Mouse (Mus musculus) subcutaneous adipose tissue, adult 2 months (tissue): ENCODE measurements around the gene Pes1. TPM values are rescaled to one million over a fixed set of nuclear protein-coding genes. Genes with fewer than 3 reads are reported as not detected.

Experiments used
- polyA plus RNA-seq: library from polyadenylated mRNA; depleted of rRNA; stranded (reverse); fragments of >200 nt; gene quantifications from 2 replicates; pipeline ENCODE4 v1.2.3, GENCODE M21; 2012; ENCODE audit warnings: low replicate concordance; rRNA removed

Gene Pes1
- polyA plus RNA-seq = 37.2 and 61.0 TPM in 2 replicates

GRCm38 (mm10) chr11:3963610-3964415 is at the start of gene Pes1:
Gene Pes1 (plus strand): TSS chr11:3963975.

GRCm38 (mm10) chr11:3914109-3914840 is 49.5 kb upstream of the Pes1 start, which contains the start of gene Slc35e4:
Gene Slc35e4 (minus strand): TSS chr11:3914664.

DNA sequence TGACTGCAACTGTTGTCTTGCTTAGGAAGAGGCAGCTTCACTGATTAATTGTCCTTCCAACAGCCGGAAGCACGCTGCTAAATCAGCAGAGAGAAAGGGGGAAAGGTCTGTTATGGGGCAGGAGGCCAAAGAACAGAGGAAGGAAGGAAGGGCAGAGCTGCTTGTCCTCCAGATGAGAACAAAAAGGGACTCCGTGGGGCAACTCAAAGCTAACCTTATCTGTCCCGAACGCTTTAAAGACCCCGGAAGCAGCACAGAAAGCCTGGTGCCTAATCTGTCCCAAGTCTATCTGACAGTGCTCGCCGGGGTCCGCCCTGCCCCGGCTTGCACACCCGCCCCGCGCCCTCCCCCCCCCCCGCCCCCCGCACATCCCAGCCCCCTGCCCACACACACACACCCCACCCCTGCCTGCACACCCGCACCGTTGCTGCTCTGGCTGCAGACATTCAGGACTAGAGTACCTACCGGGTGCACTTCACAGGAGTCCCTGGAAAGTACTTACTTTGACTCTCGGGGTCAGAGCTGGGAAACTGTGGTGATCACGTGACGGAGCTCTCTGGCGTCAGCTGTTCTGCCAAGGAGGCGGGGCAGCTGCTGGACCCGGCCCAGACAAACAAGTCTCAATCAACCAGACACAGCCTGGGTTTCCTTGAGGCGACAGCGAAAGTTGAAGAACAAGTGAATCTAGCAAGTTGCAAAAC is 32.1 kb upstream of the Pes1 start, which contains the start of gene Tcn2:
Tcn2 (minus strand) TSS at position 649 of the 701 bp plus-strand sequence.

GRCm38 (mm10) chr11:3976678-3977077 is 12.9 kb downstream of the Pes1 start, which contains the start of gene 4930556J24Rik:
Gene 4930556J24Rik (minus strand): TSS chr11:3976778.

DNA sequence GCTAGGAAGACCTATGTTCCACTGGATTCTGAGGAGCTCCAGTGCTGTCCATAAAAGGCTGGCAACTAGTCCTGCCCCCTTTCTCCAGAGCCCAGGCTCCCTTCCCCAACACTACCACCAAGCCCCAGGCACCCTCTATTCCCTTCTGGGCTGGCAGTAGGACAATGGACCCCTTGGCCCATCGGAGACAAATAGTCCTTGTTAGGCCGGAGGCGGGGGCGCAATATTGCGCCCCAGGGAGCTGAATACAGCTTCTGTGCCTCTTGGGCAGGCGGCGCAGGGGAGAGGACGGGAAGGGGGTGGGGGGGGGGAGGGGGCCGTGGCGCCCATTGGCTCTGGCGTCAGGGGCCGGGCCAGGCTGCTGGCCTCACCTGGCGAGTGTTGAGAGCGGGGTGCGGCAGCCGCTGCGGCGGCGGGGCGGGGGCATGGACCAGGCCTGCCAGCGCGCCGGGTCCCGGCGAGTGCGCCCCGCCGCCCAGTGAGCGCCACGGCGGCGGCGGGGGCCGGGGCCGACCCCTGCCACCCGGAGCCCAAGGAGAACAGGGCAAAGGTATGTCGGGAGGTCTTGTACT is 19.6 kb downstream of the Pes1 start, which contains the start of gene Gal3st1:
Gal3st1 (plus strand) TSS at position 346 of the 572 bp plus-strand sequence.

Other genes with a start within 250 kb of the Pes1 start
- 2.4 and 4.8 TPM in 2 replicates for gene Osbp2, start 100.1 kb upstream of the Pes1 start, polyA plus RNA-seq
- gene 4921536K21Rik, start 68.9 kb upstream of the Pes1 start, polyA plus RNA-seq = 0.76 and 0.80 TPM in 2 replicates
- gene Dusp18, start 68.7 kb upstream of the Pes1 start, polyA plus RNA-seq = 11.0 and 16.4 TPM in 2 replicates
- 14.7 and 14.8 TPM in 2 replicates for gene Slc35e4, start 49.3 kb upstream of the Pes1 start, polyA plus RNA-seq
- 208 and 346 TPM in 2 replicates for gene Tcn2, start 31.8 kb upstream of the Pes1 start, polyA plus RNA-seq
- not detected in 2 replicates for gene 4930556J24Rik, start 12.8 kb downstream of the Pes1 start, polyA plus RNA-seq
- 0.49 and 10.0 TPM in 2 replicates for gene Gal3st1, start 19.7 kb downstream of the Pes1 start, polyA plus RNA-seq
- 0.58 and 1.5 TPM in 2 replicates for gene Sec14l4, start 67.5 kb downstream of the Pes1 start, polyA plus RNA-seq
- gene Sec14l3, start 100.9 kb downstream of the Pes1 start, polyA plus RNA-seq = 0.07 TPM in 1 of 2 replicates, not detected in the other
- gene Mtfp1, start 131.5 kb downstream of the Pes1 start, polyA plus RNA-seq = 13.4 and 16.3 TPM in 2 replicates
- 1.0 and 1.6 TPM in 2 replicates for gene Sec14l2, start 159.4 kb downstream of the Pes1 start, polyA plus RNA-seq
- gene Rnf215, start 171.2 kb downstream of the Pes1 start, polyA plus RNA-seq = 37.3 and 38.1 TPM in 2 replicates
- 11.2 and 17.5 TPM in 2 replicates for gene Ccdc157, start 196.3 kb downstream of the Pes1 start, polyA plus RNA-seq
- gene Sf3a1, start 196.4 kb downstream of the Pes1 start, polyA plus RNA-seq = 15.5 and 41.9 TPM in 2 replicates
- 40.4 and 54.8 TPM in 2 replicates for gene Tbc1d10a, start 222.8 kb downstream of the Pes1 start, polyA plus RNA-seq